Mouse (Mus musculus) T-helper 17 cell (primary cell): ENCODE data around the gene Cebpb.

ENCODE experiments used
- in situ Hi-C, 2 experiments: fragments of 300-600 bp; cut with MboI, MseI; formaldehyde crosslinking; loops; 1 replicate in 1 of 2; 2 replicates in 1 of 2; pipeline ENCODE4 v1.15.1; 2025; ENCODE audit warnings: high pct_unique_total_duplicates in 2 of 2

Gene Cebpb

DNA sequence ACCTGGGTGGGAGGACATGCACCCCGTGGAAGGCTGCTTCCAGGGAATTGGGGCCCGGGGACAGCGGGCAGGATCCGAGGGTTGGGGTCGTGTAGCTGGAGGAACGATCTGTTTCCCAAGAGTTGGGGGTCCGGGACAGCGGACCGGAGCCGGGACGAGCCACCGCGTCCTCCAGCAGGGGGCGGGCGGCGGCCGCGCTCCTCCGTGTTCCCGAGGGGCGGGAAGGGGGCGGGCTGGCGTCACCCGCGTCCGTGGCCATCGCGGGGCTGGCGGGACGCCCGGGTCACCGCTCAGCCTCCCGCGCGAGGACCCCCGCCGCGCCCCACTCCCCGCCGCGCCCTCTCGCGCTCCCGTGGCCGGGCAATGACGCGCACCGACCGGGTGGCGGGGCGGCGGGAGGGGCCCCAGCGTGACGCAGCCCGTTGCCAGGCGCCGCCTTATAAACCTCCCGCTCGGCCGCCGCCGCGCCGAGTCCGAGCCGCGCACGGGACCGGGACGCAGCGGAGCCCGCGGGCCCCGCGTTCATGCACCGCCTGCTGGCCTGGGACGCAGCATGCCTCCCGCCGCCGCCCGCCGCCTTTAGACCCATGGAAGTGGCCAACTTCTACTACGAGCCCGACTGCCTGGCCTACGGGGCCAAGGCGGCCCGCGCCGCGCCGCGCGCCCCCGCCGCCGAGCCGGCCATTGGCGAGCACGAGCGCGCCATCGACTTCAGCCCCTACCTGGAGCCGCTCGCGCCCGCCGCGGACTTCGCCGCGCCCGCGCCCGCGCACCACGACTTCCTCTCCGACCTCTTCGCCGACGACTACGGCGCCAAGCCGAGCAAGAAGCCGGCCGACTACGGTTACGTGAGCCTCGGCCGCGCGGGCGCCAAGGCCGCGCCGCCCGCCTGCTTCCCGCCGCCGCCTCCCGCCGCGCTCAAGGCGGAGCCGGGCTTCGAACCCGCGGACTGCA lies at the start of gene Cebpb:
TSS of gene Cebpb (plus strand) at position 418 of the 954 bp plus-strand sequence.
- in situ Hi-C loops, result loop anchor here (5.0 kb wide), 3 partner anchors 79 to 209 kb away; no protein-coding TSS in a partner anchor

DNA sequence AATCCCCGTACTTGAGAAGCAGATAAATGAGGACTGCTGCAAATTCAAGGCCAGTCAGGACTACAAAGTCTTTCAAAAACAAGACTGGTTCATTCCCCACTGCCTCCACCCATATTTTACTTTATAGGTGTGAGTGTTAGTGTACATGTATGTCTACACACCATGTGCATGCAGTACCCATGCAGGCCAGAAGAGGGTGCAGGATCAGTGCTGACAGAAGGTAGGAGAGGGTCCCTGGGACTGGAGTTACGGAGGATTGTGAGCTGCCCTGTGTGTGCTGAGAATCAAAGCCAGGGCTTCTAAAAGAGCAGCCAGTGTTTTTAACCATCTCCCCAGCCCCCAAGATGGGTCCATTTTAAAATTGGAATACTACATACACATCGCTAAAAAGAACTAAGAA lies 48.4 kb upstream of the Cebpb start:
- in situ Hi-C loops, result loop anchor here (5.0 kb wide), 1 partner anchor 37 kb away; no protein-coding TSS in a partner anchor

- in situ Hi-C loops, result loop anchor here (5.0 kb wide), 1 partner anchor 36 kb away; no protein-coding TSS in a partner anchor
Measured at GRCm38 (mm10) chr2:167641337-167641736, 47.4 kb upstream of the Cebpb start.

DNA sequence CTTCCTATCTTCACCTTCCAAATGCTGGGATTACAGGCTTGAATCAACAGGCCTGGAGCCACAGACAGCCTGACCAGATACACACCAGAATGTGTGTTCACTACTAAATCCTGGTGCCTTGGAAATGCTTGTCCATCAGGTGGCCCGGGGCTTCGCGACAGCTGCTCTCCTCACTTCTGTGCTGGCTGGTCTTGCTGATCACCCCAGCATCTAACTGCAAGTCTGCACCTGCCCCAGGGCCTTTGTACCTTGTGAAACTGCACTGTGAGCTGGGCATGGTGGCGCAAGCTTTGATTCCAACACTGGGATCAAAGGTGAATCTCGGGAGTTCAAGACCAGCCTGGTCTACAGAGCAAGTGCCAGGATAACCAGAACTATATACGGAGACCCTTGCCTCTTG lies 46.6 kb upstream of the Cebpb start:
- in situ Hi-C loops, result loop anchor here (5.0 kb wide), 1 partner anchor 35 kb away; no protein-coding TSS in a partner anchor

- in situ Hi-C loops, result loop anchor here (5.0 kb wide), 1 partner anchor 34 kb away; no protein-coding TSS in a partner anchor
Measured at GRCm38 (mm10) chr2:167643356-167644052, 45.2 kb upstream of the Cebpb start.

DNA sequence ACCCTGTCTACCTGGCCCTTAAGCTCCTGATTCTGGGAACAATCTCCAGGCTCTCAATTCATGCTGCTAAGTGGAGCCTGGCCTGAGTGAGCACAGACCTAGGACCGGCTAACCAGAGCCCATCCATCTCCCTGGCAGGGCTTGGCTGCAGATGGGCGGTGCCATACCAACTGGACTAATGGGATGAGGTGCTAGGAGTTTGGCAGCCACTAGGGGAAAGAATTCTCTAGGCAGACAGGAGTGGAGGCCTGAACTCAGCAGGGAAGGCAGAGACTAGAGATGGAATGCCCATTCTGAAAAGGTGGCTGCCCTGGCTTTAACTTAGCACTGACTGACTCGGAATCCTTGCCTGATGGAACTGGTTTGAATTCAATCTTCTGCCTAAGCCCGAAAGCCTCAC lies 42.3 kb upstream of the Cebpb start:
- in situ Hi-C loops, result no loop called here

DNA sequence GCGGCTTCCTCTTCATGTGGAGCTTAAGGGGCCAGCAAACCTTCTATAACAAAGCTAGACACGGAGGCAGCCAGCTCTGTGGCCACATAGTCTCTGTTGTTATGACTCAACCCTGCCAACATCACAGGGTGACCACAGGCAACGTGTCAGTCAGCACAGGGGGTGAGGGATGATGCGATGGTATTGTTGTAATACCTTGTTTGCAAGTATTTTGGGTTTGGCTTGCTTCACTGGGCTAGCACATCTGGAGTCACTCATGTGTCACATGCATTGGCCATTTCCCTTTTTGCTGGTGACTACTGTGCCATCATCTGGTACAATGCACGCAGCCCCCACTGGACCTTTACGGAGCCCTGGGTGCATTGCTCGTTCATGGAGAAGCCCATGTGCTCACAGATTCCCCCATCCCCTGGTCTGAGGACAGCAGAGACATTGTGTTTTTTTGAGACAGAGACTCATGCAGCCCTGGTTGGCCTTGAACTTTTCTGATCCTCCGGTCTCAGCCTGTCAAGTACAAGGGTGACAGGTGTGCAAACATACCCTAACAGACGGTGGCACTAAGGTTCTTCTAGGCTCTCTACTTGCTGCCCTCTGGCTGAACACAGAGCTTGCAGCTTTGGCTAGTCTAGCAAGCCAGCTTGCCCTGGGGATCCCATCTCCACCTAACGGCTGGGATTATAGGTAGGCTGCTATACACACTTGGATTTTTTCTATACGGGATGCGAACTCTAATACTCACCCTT lies 39.3 kb upstream of the Cebpb start:
- in situ Hi-C loops, result no loop called here

- in situ Hi-C loops, result no loop called here
Measured at GRCm38 (mm10) chr2:167651622-167652021, 37.1 kb upstream of the Cebpb start.

- in situ Hi-C loops, result no loop called here
Measured at GRCm38 (mm10) chr2:167652694-167653093, 36.0 kb upstream of the Cebpb start.

GRCm38 (mm10) chr2:167654911-167655600 lies 33.7 kb upstream of the Cebpb start:
- in situ Hi-C loops, result no loop called here

DNA sequence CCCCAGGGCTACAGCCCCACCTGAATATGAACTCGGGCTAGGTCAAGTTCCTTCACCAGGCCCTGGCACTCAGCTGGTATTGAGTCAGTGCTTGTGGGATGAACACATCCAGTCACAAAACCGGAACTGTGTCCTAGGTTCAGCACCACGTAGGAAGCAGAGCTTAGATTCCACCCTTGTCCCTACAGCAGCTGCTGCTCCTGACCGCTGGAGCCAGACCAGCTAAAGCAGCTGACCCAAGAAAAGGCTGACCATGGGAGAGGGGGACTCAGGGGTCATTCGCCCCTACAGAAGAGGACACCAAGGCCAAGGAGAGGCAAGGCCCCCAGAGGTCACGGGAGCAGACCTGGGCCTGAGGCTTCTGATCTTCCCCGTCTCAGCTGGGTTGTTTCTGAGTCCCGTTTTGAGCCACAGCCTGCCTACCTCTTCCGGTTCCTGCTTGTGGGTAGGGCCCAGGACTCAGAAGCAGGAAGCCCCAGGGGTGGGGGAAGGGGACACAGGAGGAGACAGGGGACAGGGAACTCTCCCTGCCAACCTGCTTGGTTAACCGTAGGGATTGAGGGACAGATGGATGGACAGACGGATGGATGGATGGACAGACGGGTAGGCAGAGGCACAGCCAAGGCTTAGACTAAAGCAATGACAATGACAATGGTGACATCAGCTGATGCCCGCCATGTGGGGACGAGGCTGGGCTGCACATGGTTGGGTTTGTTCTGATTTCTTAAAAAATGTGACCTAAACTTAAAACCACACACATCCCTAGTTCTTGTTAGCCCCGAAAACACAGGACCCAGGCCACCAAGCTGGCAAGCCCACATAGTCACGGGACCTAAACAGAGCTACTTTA lies 31.9 kb upstream of the Cebpb start:
- in situ Hi-C loops, result no loop called here

- in situ Hi-C loops, result no loop called here
Measured at GRCm38 (mm10) chr2:167657973-167658372, 30.7 kb upstream of the Cebpb start.

GRCm38 (mm10) chr2:167658712-167659111 lies 30.0 kb upstream of the Cebpb start:
- in situ Hi-C loops, result no loop called here

DNA sequence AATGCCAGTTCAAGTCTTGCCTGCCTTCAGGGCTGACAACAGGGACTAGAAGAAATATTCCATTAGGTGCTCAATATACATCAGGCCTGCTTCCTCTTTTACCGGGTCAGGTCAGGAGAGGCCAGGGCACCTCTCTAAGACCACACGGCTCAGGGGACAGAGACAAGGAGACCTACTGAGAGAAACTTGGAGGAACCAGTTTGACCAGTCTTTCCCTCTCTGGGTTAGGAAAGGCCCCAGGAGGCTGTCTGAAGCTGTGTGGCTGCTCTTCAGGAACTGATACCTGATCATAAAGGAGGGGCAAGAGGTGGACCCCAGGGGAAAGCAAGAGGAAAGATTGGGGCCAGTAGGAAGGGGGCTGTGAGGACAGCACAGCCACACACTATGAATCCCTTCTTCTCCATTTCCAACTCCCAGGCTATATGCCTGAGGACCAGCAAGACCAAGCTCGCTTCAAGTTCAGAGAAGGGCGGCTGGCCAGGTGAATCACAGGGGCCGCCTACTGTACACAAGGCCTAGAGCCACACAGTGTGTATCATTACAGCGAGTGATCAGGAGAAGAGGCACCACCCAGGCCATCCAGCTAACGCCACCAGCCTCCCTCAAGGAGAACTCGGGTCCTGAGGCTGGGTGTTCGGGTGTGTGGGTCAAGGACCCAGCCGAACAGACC lies 29.4 kb upstream of the Cebpb start:
- in situ Hi-C loops, result no loop called here

DNA sequence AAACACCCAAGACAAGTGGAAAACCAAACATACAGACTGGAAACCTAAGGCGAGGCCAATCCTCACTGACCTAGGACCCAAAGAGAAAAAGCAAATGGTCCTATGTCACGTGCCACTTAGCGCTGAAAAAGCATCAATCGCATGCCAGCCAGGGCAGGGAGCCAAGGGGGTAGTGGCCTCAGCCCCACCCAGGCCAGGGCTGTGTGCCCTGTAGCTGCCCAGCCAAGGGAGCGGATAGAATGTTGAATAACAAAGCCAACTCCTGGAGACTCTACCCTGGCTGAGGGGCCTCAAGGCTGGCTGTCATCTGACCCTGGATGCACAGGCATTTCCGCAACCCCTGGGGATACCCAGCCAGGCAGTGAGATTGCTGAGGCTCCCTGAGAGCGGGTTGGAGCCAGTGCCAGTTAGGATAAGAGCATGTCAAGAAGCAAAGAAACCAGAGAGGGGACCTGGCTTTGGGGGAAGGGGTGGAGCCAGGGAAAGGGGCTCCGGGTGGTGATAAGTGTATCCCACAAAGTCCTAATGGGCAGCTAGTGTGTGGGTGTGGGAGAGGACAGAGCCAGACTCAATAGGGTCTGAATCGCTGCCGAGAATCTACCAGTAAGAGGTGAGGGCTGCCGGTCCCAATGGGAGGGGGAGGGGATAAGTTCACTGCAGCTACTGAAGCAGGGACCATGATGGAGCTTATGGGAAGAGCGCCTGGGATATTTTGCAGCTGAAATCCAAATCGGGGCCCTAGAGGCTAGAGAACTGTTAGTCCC lies 28.7 kb upstream of the Cebpb start:
- in situ Hi-C loops, result no loop called here

GRCm38 (mm10) chr2:167660611-167660971 lies 28.1 kb upstream of the Cebpb start:
- in situ Hi-C loops, result no loop called here

DNA sequence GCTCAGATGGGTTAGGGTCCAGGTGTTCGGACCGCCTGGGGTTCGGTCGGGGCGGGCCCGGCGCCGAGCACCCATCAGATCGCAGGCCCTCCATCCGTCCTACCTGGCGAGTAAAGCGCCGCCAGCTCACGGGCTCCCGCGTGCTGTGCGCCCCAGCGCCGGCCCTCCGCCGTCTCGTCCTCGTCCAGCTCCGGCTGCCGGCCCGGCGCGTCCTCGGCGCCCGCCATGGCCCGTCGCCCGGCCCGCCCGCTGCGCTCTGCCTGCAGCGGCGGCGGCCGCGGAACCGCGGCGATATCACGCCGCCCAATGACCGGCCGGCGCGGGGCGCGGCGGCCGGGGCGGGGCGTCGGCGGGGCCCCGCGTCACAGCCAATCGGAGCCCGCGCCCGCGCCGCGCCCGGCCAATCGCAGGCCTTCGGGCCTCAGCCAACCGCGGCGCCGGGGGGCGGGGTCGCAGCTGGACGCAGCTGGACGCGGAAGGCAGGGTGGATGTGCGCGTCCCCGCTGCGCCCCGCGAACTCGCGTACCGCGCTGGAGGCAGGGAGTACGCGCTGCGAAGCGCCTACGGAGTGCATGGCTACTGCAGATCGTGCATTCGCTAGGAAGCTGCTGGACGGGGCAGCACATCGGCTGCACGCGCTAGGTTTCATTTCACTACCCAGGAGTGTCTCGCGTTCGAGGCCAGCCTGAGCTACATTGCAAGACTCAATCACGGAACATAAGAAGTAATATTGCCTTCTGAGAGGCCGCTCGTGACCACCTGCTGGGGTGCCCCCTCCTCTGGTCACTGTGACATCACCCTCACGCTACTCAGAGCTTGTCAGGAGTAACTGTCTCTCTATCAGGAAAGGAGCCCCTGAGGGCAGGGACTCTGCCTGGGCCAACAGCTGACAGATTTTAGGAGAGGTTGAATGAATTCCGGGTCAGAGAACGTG lies 27.2 kb upstream of the Cebpb start, which contains the start of gene Gm20431:
TSS of gene Gm20431 (minus strand) at position 227 of the 934 bp plus-strand sequence.
- in situ Hi-C loops, result no loop called here

DNA sequence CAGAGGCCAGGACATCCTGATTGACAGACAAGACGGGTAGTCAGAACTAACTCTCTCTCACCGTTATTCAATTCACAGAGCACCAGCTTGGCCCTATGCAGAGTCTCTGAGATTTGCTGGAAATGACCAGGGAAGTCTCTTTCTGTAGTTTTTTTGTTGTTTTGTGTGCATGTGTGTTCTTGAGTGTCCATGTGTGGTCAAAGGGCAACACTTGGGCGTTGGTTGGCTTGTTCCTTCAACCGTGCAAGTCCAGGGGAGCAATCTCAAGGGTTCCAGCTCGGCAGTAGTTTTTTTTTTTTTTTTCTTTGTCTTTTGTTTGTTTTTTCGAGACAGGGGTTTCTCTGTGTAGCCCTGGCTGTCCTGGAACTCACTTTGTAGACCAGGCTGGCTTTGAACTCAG lies 26.0 kb upstream of the Cebpb start:
- in situ Hi-C loops, result no loop called here
